Mouse (Mus musculus): ENCODE measurements at regions not wholly inside any gene's neighbourhood (a gene's known extent, or its start where the extent isn't known, plus 50 kb on each side); places are given as distances from the start of the nearest gene placed in this dataset.

DNA sequence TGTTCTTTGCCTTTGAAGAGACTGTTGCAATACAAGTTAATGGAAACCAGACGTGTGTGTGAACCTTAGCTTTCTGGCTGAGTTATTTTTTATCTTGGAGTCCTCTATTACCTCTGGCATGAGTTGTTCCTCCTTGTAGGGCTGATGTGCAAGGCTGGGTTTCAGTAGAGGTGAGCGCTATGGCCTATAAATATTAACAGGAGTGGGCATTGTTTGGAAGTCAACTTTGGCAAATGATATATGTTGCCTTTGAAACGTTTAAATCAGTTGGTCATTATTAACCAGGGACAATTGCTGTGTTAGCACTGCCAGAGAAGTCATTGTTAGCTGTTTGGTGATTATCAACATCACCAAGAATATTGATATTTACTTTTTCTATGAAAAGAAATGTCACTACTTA lies 1352.6 kb downstream of the Gsdmc2 start:
- Histone ChIP-seq H3K4me3 (ENCODE audit: control insufficient read depth, insufficient read depth, low read length) (no peak overlapping the region), H3K27ac (ENCODE audit: control insufficient read depth, insufficient read depth, low read length) (no peak overlapping the region), H3K27me3 (ENCODE audit: control insufficient read depth, insufficient read depth, low read length) (no peaks in the 10 kb centered on the region), H3K4me1 (replicated peaks; ENCODE audit: control insufficient read depth, insufficient read depth, low read length) (no peaks in the 10 kb centered on the region), H3K36me3 (ENCODE audit: control insufficient read depth, insufficient read depth, low read length) (no peaks in the 10 kb centered on the region)
- no peak for DNase-seq
- TF ChIP-seq POLR2A (IDR thresholded peaks at IDR 0.05; ENCODE audit: control insufficient read depth, extremely low read depth, insufficient read depth, low read length, poor library complexity) (no peak), CTCF (IDR thresholded peaks at IDR 0.05; ENCODE audit: borderline replicate concordance, control insufficient read depth, extremely low read depth, insufficient read depth, low read length, poor library complexity) (no peak)
- 76% methylated on average over 3 of the region's 3 CpGs for WGBS

DNA sequence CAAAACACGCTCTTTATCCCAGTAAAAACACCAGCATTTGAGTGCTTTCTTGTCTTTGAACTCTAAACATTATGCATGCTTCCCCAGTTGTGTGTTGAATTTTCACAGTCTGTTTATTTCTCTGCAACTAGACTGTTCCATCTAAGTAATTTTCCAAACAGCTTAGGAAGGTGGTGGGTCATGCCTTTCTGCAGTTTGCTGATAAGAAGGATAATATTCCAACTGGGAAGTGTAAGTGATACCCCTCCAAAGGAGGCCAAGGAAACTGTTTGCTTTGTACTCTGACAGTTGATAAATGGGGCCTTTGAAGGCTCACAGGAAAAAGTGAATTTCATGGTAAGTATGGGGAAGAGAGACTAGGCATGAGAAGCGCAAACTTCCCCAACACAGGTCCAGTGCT lies 1354.4 kb downstream of the Gsdmc2 start:
- Histone ChIP-seq H3K27ac (ENCODE audit: control insufficient read depth, insufficient read depth, low read length) (no peak overlapping the region), H3K36me3 (ENCODE audit: control insufficient read depth, insufficient read depth, low read length) (no peaks in the 10 kb centered on the region), H3K4me3 (ENCODE audit: control insufficient read depth, insufficient read depth, low read length) (no peak overlapping the region), H3K4me1 (replicated peaks; ENCODE audit: control insufficient read depth, insufficient read depth, low read length) (no peaks in the 10 kb centered on the region), H3K27me3 (ENCODE audit: control insufficient read depth, insufficient read depth, low read length) (no peaks in the 10 kb centered on the region)
- TF ChIP-seq CTCF (IDR thresholded peaks at IDR 0.05; ENCODE audit: borderline replicate concordance, control insufficient read depth, extremely low read depth, insufficient read depth, low read length, poor library complexity) = no peak
- no peak for TF ChIP-seq POLR2A (IDR thresholded peaks at IDR 0.05; ENCODE audit: control insufficient read depth, extremely low read depth, insufficient read depth, low read length, poor library complexity)
- WGBS = 99% methylated on average over 2 of the region's 2 CpGs
- DNase-seq = no peak

DNA sequence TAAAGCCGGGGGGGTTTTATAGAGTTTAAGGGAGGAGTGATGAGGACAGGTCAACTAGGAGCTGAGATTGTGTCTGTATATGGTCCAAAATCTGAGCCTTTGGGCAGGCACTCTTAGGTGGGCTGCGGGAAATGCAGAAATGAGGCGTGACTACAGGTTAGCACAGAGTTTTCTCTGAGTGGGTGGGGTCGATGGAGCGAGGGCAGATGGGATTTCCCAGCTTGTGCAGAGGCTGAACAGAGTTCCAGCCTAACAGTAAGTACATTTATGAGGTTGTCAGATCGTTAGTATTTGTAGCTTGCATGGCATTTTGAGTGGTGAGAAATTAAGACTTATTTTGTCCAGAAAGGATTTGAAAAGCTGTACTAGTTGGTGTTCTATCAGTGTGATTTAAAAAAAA lies 1358.4 kb downstream of the Gsdmc2 start:
- Histone ChIP-seq H3K4me3 (ENCODE audit: control insufficient read depth, insufficient read depth, low read length) (no peak overlapping the region), H3K27ac (ENCODE audit: control insufficient read depth, insufficient read depth, low read length) (no peak overlapping the region), H3K27me3 (ENCODE audit: control insufficient read depth, insufficient read depth, low read length) (no peaks in the 10 kb centered on the region), H3K4me1 (replicated peaks; ENCODE audit: control insufficient read depth, insufficient read depth, low read length) (no peaks in the 10 kb centered on the region), H3K36me3 (ENCODE audit: control insufficient read depth, insufficient read depth, low read length) (no peaks in the 10 kb centered on the region)
- no peak for TF ChIP-seq POLR2A (IDR thresholded peaks at IDR 0.05; ENCODE audit: control insufficient read depth, extremely low read depth, insufficient read depth, low read length, poor library complexity)
- no peak for TF ChIP-seq CTCF (IDR thresholded peaks at IDR 0.05; ENCODE audit: borderline replicate concordance, control insufficient read depth, extremely low read depth, insufficient read depth, low read length, poor library complexity)
- WGBS = 84% methylated on average over 6 of the region's 6 CpGs
- DNase-seq = no peak

DNA sequence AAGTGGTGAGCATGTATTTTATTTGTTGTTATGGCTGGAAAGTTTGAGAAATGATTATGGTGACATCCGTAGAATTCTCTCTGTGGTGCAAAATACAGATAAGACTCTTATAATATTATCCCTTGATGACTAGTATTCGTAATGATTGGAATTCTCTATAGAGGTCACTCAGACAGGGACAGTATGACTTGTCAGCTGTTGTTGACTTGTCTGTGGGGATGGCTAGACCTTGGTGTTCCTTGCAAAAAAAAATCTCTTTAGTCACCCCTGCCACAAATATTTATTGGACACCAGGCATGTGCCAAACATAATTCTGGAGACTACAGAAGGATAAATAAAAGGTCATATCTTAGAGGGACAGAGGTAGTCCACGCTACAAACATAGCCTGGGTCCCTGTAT lies 1360.6 kb downstream of the Gsdmc2 start:
- DNase-seq = no peak
- 96% methylated on average over 3 of the region's 3 CpGs for WGBS
- H3K27ac ChIP-seq (ENCODE audit: control insufficient read depth, insufficient read depth, low read length) = no peak overlapping the region
- TF ChIP-seq POLR2A (IDR thresholded peaks at IDR 0.05; ENCODE audit: control insufficient read depth, extremely low read depth, insufficient read depth, low read length, poor library complexity) = no peak
- TF ChIP-seq CTCF (IDR thresholded peaks at IDR 0.05; ENCODE audit: borderline replicate concordance, control insufficient read depth, extremely low read depth, insufficient read depth, low read length, poor library complexity) = no peak
- no peaks in the 10 kb centered on the region for H3K4me1 ChIP-seq (replicated peaks; ENCODE audit: control insufficient read depth, insufficient read depth, low read length)
- H3K27me3 ChIP-seq (ENCODE audit: control insufficient read depth, insufficient read depth, low read length) = no peaks in the 10 kb centered on the region
- H3K4me3 ChIP-seq (ENCODE audit: control insufficient read depth, insufficient read depth, low read length) = no peak overlapping the region
- no peaks in the 10 kb centered on the region for H3K36me3 ChIP-seq (ENCODE audit: control insufficient read depth, insufficient read depth, low read length)

DNA sequence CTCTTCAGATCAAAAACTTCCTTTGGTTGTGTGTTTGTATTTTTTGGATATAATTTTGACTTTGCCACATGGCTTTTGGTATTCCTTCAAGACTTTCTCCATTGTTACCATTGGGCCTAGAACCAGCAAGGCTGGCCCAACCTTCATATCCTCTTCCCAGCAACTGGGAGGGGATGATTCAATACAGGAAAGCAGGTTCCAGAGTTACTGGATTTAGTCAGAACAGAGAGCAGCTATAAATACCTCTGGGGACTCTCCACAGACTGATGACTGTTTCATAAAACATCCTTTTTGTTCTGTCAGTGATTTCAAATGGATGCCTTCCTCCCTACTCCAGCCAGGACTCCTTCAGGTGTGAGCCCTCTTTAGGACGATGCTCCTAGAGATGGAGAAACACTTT lies 1361.4 kb downstream of the Gsdmc2 start:
- Histone ChIP-seq H3K27ac (ENCODE audit: control insufficient read depth, insufficient read depth, low read length) (no peak overlapping the region), H3K27me3 (ENCODE audit: control insufficient read depth, insufficient read depth, low read length) (no peaks in the 10 kb centered on the region), H3K4me3 (ENCODE audit: control insufficient read depth, insufficient read depth, low read length) (no peak overlapping the region), H3K36me3 (ENCODE audit: control insufficient read depth, insufficient read depth, low read length) (no peaks in the 10 kb centered on the region), H3K4me1 (replicated peaks; ENCODE audit: control insufficient read depth, insufficient read depth, low read length) (no peaks in the 10 kb centered on the region)
- no peak for TF ChIP-seq POLR2A (IDR thresholded peaks at IDR 0.05; ENCODE audit: control insufficient read depth, extremely low read depth, insufficient read depth, low read length, poor library complexity)
- TF ChIP-seq CTCF (IDR thresholded peaks at IDR 0.05; ENCODE audit: borderline replicate concordance, control insufficient read depth, extremely low read depth, insufficient read depth, low read length, poor library complexity) = no peak
- DNase-seq = no peak
- 91% methylated on average over 1 of the region's 1 CpGs for WGBS

DNA sequence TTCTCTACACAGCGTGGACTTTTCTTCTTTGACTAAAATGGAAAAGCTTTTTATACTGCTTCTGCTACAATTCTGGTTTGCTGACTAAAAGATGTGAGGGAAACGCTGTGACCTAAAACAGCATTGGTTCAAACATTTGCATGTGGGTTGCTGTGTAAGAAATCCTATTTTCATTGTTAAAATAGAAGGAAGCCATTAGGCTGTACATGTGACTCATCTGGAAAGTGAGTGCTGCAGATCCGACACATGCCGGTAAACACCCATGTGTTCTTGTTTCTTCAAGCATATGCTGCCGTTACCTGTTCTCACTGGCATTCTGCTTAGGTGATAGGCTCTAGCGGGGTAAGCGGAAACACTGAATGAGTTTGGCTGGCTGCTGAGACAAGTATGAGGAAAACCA lies 1362.6 kb downstream of the Gsdmc2 start:
- TF ChIP-seq POLR2A (IDR thresholded peaks at IDR 0.05; ENCODE audit: control insufficient read depth, extremely low read depth, insufficient read depth, low read length, poor library complexity) (no peak), CTCF (IDR thresholded peaks at IDR 0.05; ENCODE audit: borderline replicate concordance, control insufficient read depth, extremely low read depth, insufficient read depth, low read length, poor library complexity) (no peak)
- no peak for DNase-seq
- Histone ChIP-seq H3K27ac (ENCODE audit: control insufficient read depth, insufficient read depth, low read length) (no peak overlapping the region), H3K36me3 (ENCODE audit: control insufficient read depth, insufficient read depth, low read length) (no peaks in the 10 kb centered on the region), H3K27me3 (ENCODE audit: control insufficient read depth, insufficient read depth, low read length) (no peaks in the 10 kb centered on the region), H3K4me1 (replicated peaks; ENCODE audit: control insufficient read depth, insufficient read depth, low read length) (no peaks in the 10 kb centered on the region), H3K4me3 (ENCODE audit: control insufficient read depth, insufficient read depth, low read length) (no peak overlapping the region)
- WGBS = 93% methylated on average over 7 of the region's 7 CpGs

DNA sequence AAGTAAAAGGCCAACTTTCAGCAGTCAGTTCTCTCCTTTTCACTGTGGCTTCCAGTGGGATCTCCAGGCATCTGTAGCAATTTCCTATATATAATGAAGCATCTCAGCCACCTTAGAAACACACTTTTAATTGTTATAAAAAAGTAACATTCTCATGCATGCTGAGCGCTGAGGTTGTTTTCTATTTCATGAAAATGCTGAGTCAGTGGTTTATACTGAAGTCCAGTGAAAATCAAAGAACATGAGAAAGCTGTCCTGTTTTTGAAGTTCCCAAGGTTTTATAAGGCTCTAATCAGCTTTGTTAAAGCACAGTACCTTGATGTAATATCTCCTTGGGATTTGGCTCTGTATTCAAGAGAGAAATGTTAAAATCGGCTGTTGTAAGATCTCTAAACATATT lies 1367.2 kb downstream of the Gsdmc2 start:
- WGBS = 100% methylated on average over 2 of the region's 2 CpGs
- Histone ChIP-seq H3K36me3 (ENCODE audit: control insufficient read depth, insufficient read depth, low read length) (no peaks in the 10 kb centered on the region), H3K4me1 (replicated peaks; ENCODE audit: control insufficient read depth, insufficient read depth, low read length) (no peaks in the 10 kb centered on the region), H3K27me3 (ENCODE audit: control insufficient read depth, insufficient read depth, low read length) (no peaks in the 10 kb centered on the region), H3K27ac (ENCODE audit: control insufficient read depth, insufficient read depth, low read length) (no peak overlapping the region), H3K4me3 (ENCODE audit: control insufficient read depth, insufficient read depth, low read length) (no peak overlapping the region)
- TF ChIP-seq CTCF (IDR thresholded peaks at IDR 0.05; ENCODE audit: borderline replicate concordance, control insufficient read depth, extremely low read depth, insufficient read depth, low read length, poor library complexity) = no peak
- TF ChIP-seq POLR2A (IDR thresholded peaks at IDR 0.05; ENCODE audit: control insufficient read depth, extremely low read depth, insufficient read depth, low read length, poor library complexity) = no peak
- no peak for DNase-seq
